Mouse (Mus musculus) adrenal gland, postnatal 10 days (tissue): ENCODE measurements around the gene Gpatch4. TPM values are rescaled to one million over a fixed set of nuclear protein-coding genes. Genes with fewer than 3 reads are reported as not detected.

Source experiments
- DNase-seq: peaks from one replicate; pipeline ENCODE4 v3.0.0; 2021; ENCODE audit warnings: mixed read lengths
- total RNA-seq, 2 experiments: library from RNA; stranded (reverse); gene quantifications; 2 replicates each; pipeline ENCODE4 v1.2.3; 2021

The Gpatch4 gene
- total RNA-seq, 2 experiments from 2014 or later: 12.1 to 12.4 TPM

- DNase-seq: no peak
These were observed 51.2 kb downstream of the Gpatch4 start for GRCm38 (mm10) chr3:88094126-88094525.

DNA sequence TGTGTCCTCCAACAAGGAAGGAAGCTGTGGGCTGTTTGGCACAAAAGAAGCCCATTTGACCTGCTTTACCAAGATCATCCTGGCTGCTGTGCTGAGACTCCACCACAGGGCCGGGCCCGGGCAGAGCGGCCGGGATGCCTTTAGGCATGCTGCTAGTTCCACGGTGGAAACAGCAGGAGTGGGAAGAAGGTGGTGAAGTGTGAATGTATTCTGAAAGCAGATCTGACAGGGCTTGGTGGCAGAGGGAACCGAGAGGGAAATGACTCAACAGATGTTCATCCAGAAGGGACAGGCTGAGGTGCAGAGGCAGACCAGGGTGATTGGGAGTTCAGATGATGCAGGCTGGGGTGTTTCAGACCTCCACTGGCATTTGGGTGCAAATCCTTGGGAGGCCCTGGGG, 54.8 kb downstream of the Gpatch4 start:
- no peak for DNase-seq

- no peak for DNase-seq
These were observed 57.3 kb downstream of the Gpatch4 start for GRCm38 (mm10) chr3:88100251-88100650.

GRCm38 (mm10) chr3:88101736-88102135, 58.8 kb downstream of the Gpatch4 start:
- DNase-seq: no peak

GRCm38 (mm10) chr3:88102196-88102595, 59.3 kb downstream of the Gpatch4 start:
- no peak for DNase-seq

DNA sequence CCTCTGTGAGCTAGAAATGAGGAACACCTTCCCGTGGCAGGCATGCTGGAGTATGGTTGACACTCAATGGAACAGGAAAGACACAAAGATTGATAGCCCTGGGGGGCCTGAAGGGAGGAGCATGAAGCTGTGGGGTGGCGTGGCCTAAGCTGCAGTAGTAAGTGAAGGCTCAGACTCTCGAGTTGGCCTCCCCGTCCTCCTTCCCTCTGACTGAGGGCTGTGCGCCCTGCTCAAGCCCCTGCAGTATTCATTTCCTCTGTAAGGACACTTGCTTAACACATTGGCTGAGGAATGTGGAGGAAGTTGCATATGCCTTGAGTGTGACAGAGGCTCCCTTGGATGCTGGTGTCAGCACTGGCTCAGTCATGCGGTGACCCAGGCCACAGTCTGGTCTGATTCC, 59.7 kb downstream of the Gpatch4 start:
- DNase-seq: no peak

Other genes starting within 250 kb of the Gpatch4 start
- 10 to 100 TPM; 11.6 to 23.6 TPM for gene Ntrk1, start 247.9 kb upstream of the Gpatch4 start, total RNA-seq
- 1 to 10 TPM in 1 of 2 experiments, under 1 TPM in 1; 0.99 to 2.7 TPM for gene Insrr, start 246.2 kb upstream of the Gpatch4 start, total RNA-seq
- gene Pear1, start 218.8 kb upstream of the Gpatch4 start, total RNA-seq: 10 to 100 TPM; 29.7 to 30.9 TPM
- 1 to 10 TPM in 1 of 2 experiments, under 1 TPM in 1; 0.61 to 1.1 TPM for gene Sh2d2a, start 196.4 kb upstream of the Gpatch4 start, total RNA-seq
- gene Prcc, start 157.5 kb upstream of the Gpatch4 start, total RNA-seq: 10 to 100 TPM; 49.9 to 54.9 TPM
- 100 to 1,000 TPM; 161 to 162 TPM for gene Hdgf, start 136.8 kb upstream of the Gpatch4 start, total RNA-seq
- gene Mrpl24, start 123.6 kb upstream of the Gpatch4 start, total RNA-seq: 100 to 1,000 TPM; 104 to 123 TPM
- 10 to 100 TPM; 22.9 to 24.3 TPM for gene Isg20l2, start 112.8 kb upstream of the Gpatch4 start, total RNA-seq
- 10 to 100 TPM; 12.4 to 16.3 TPM for gene Rrnad1, start 112.4 kb upstream of the Gpatch4 start, total RNA-seq
- gene Crabp2, start 94.4 kb upstream of the Gpatch4 start, total RNA-seq: under 1 TPM; 0.48 to 0.76 TPM
- 10 to 100 TPM; 17.7 to 23.3 TPM for gene Nes, start 72.0 kb upstream of the Gpatch4 start, total RNA-seq
- gene Bcan, start 42.9 kb upstream of the Gpatch4 start, total RNA-seq: 10 to 100 TPM; 18.7 to 20.0 TPM
- gene Hapln2, start 15.5 kb upstream of the Gpatch4 start, total RNA-seq: not detected
- 100 to 1,000 TPM; 140 to 150 TPM for gene Naxe, start 15.4 kb downstream of the Gpatch4 start, total RNA-seq
- not detected for gene Ttc24, start 35.2 kb downstream of the Gpatch4 start, total RNA-seq
- 10 to 100 TPM in 1 of 2 experiments, 1 to 10 TPM in 1; 6.9 to 11.5 TPM for gene Iqgap3, start 38.9 kb downstream of the Gpatch4 start, total RNA-seq
- 10 to 100 TPM; 85.7 to 86.6 TPM for gene Mef2d, start 99.3 kb downstream of the Gpatch4 start, total RNA-seq
- gene Rhbg, start 211.6 kb downstream of the Gpatch4 start, total RNA-seq: 1 to 10 TPM; 1.9 to 2.1 TPM
- 1 to 10 TPM; 1.1 to 1.3 TPM for gene Gm38392, start 244.1 kb downstream of the Gpatch4 start, total RNA-seq